Mouse (Mus musculus) stomach, embryonic 16.5 days (tissue): ENCODE measurements at regions not wholly inside any gene's neighbourhood (a gene's known extent, or its start where the extent isn't known, plus 50 kb on each side); places are given as distances from the start of the nearest gene placed in this dataset.

Source experiments
- ATAC-seq: fragments of 200-750 bp; cut with Nextera tagmentation; 2 replicates; pipeline ENCODE4 v1.8.0; 2017; ENCODE audit warnings: moderate number of reproducible peaks, moderate TSS enrichment; ENCODE audit not compliant: insufficient read depth, low FRiP score
- H3K27ac ChIP-seq: fragments of 300-500 bp; sonication (generic); 2 replicates; pipeline ENCODE4 v1.5.1; 2014; ENCODE audit warnings: low read length
- H3K27me3 ChIP-seq: fragments of 300-500 bp; sonication (generic); 2 replicates; pipeline ENCODE4 v1.6.1; 2014; ENCODE audit warnings: low read length, control low read depth, mixed read lengths; ENCODE audit not compliant: control insufficient read depth, insufficient read depth
- H3K36me3 ChIP-seq: fragments of 300-500 bp; sonication (generic); 2 replicates; pipeline ENCODE4 v1.6.1; 2014; ENCODE audit warnings: low read length; ENCODE audit not compliant: control insufficient read depth, insufficient read depth
- H3K4me1 ChIP-seq: fragments of 300-500 bp; sonication (generic); 2 replicates; pipeline ENCODE4 v1.6.1; 2014; ENCODE audit warnings: low read length, control low read depth, mixed read lengths; ENCODE audit not compliant: control insufficient read depth, insufficient read depth
- H3K4me2 ChIP-seq: fragments of 300-500 bp; sonication (generic); 2 replicates; pipeline ENCODE4 v1.6.1; 2014; ENCODE audit warnings: low read depth, low read length, mixed read lengths
- H3K4me3 ChIP-seq: fragments of 300-500 bp; sonication (generic); replicated peaks from 2 replicates; pipeline ENCODE4 v1.5.1; 2014; ENCODE audit warnings: mild to moderate bottlenecking, low read length
- H3K9ac ChIP-seq: fragments of 300-500 bp; sonication (generic); 2 replicates; pipeline ENCODE4 v1.6.1; 2014; ENCODE audit warnings: low read length
- H3K9me3 ChIP-seq: fragments of 300-500 bp; sonication (generic); replicated peaks from 2 replicates; pipeline ENCODE4 v1.6.1; 2016; ENCODE audit warnings: low read length, control low read depth; ENCODE audit not compliant: control insufficient read depth
- WGBS: fragments of 180-500 bp; shearing (Covaris S2); extraction: QIAGEN DNeasy Blood & Tissue Kit; methylation state at CpG from one replicate; pipeline ENCODE4 v1.1.7; 2014; 5-methylcytosine and 5-hydroxymethylcytosine counted together

- no peak overlapping the region for H3K27ac ChIP-seq
- no peaks in the 10 kb centered on the region for H3K9me3 ChIP-seq
- H3K27me3 ChIP-seq: no peaks in the 10 kb centered on the region
- H3K4me3 ChIP-seq: no peak overlapping the region
- H3K4me1 ChIP-seq: peaks cover 4% of the 10 kb centered on the region; the same call in 1 of the 2 replicates
- ATAC-seq: no peak; the same call in 1 of the 2 replicates
- 27% methylated on average over 5 of the region's 5 CpGs for WGBS
- no peaks in the 10 kb centered on the region for H3K36me3 ChIP-seq
- peak overlapping the region; percentile 26; the same call in 1 of the 2 replicates for H3K9ac ChIP-seq
- H3K4me2 ChIP-seq: no peak overlapping the region
These were observed 105.9 kb upstream of the Map4k3 start for GRCm38 (mm10) chr17:80834176-80834517.

- H3K4me3 ChIP-seq: no peak overlapping the region
- H3K27me3 ChIP-seq: no peaks in the 10 kb centered on the region
- WGBS: 25% methylated on average over 10 of the region's 10 CpGs
- ATAC-seq: no peak; the same call in 1 of the 2 replicates
- no peaks in the 10 kb centered on the region for H3K9me3 ChIP-seq
- H3K27ac ChIP-seq: no peak overlapping the region
- no peak overlapping the region for H3K4me2 ChIP-seq
- no peaks in the 10 kb centered on the region for H3K36me3 ChIP-seq
- H3K4me1 ChIP-seq: peaks cover 4% of the 10 kb centered on the region; the same call in 1 of the 2 replicates
- peak overlapping the region; percentile 26; the same call in 1 of the 2 replicates for H3K9ac ChIP-seq
These were observed 105.3 kb upstream of the Map4k3 start for GRCm38 (mm10) chr17:80833355-80834175.

GRCm38 (mm10) chr17:80831686-80832085, 103.4 kb upstream of the Map4k3 start:
- no peak overlapping the region for H3K9ac ChIP-seq
- no peaks in the 10 kb centered on the region for H3K9me3 ChIP-seq
- H3K36me3 ChIP-seq: no peaks in the 10 kb centered on the region
- no peak overlapping the region for H3K4me3 ChIP-seq
- H3K4me1 ChIP-seq: peaks cover 7% of the 10 kb centered on the region
- H3K4me2 ChIP-seq: no peak overlapping the region
- no peaks in the 10 kb centered on the region for H3K27me3 ChIP-seq
- no peak for ATAC-seq
- H3K27ac ChIP-seq: no peak overlapping the region
- WGBS: 77% methylated on average over 4 of the region's 4 CpGs

- 40% methylated on average over 2 of the region's 2 CpGs for WGBS
- H3K27ac ChIP-seq: no peak overlapping the region
- H3K9me3 ChIP-seq: no peaks in the 10 kb centered on the region
- H3K9ac ChIP-seq: no peak overlapping the region
- no peak overlapping the region for H3K4me3 ChIP-seq
- peaks cover 20% of the 10 kb centered on the region for H3K4me1 ChIP-seq
- no peak overlapping the region for H3K4me2 ChIP-seq
- H3K27me3 ChIP-seq: no peaks in the 10 kb centered on the region
- H3K36me3 ChIP-seq: no peaks in the 10 kb centered on the region
- ATAC-seq: no peak
These were observed 99.6 kb upstream of the Map4k3 start for GRCm38 (mm10) chr17:80827896-80828295.

GRCm38 (mm10) chr17:80827361-80827760, 99.1 kb upstream of the Map4k3 start:
- no peaks in the 10 kb centered on the region for H3K9me3 ChIP-seq

GRCm38 (mm10) chr17:80825971-80826730, 97.9 kb upstream of the Map4k3 start:
- H3K36me3 ChIP-seq: no peaks in the 10 kb centered on the region
- H3K4me1 ChIP-seq: peaks cover 20% of the 10 kb centered on the region
- peak; percentile 79 for ATAC-seq
- H3K9ac ChIP-seq: peak overlapping the region; percentile 43; the same call in 1 of the 2 replicates
- H3K9me3 ChIP-seq: no peaks in the 10 kb centered on the region
- H3K4me2 ChIP-seq: peak overlapping the region; percentile 33
- no peak overlapping the region; the same call in 1 of the 2 replicates for H3K4me3 ChIP-seq
- 21% methylated on average over 12 of the region's 12 CpGs for WGBS
- H3K27ac ChIP-seq: peak overlapping the region; percentile 58
- no peaks in the 10 kb centered on the region for H3K27me3 ChIP-seq

More at GRCm38 (mm10) chr17:80827361-80827760, 99.1 kb upstream of the Map4k3 start:
- WGBS: 76% methylated on average over 17 of the region's 17 CpGs
- Histone ChIP-seq H3K36me3 (no peaks in the 10 kb centered on the region), H3K27me3 (no peaks in the 10 kb centered on the region), H3K9ac (no peak overlapping the region), H3K27ac (no peak overlapping the region), H3K4me3 (no peak overlapping the region), H3K4me1 (peaks cover 20% of the 10 kb centered on the region), H3K4me2 (no peak overlapping the region)
- no peak for ATAC-seq

GRCm38 (mm10) chr17:80825518-80825901, 97.2 kb upstream of the Map4k3 start:
- Histone ChIP-seq H3K9me3 (no peaks in the 10 kb centered on the region), H3K27me3 (no peaks in the 10 kb centered on the region), H3K9ac (peak overlapping the region; percentile 49; the same call in 1 of the 2 replicates), H3K4me3 (no peak overlapping the region), H3K27ac (peak overlapping the region; percentile 58), H3K36me3 (no peaks in the 10 kb centered on the region), H3K4me2 (peak overlapping the region; percentile 33), H3K4me1 (peaks cover 20% of the 10 kb centered on the region)
- WGBS: 15% methylated on average over 10 of the region's 10 CpGs
- peak; percentile 79 for ATAC-seq

GRCm38 (mm10) chr17:80824826-80825517, 96.7 kb upstream of the Map4k3 start:
- peak overlapping the region; percentile 33 for H3K4me2 ChIP-seq
- H3K27ac ChIP-seq: peak overlapping the region; percentile 58
- no peaks in the 10 kb centered on the region for H3K36me3 ChIP-seq
- H3K9ac ChIP-seq: peak overlapping the region; percentile 49; the same call in 1 of the 2 replicates
- no peaks in the 10 kb centered on the region for H3K9me3 ChIP-seq
- no peaks in the 10 kb centered on the region for H3K27me3 ChIP-seq
- WGBS: 69% methylated on average over 13 of the region's 13 CpGs
- H3K4me3 ChIP-seq: no peak overlapping the region
- ATAC-seq: peak; percentile 48
- peaks cover 20% of the 10 kb centered on the region for H3K4me1 ChIP-seq
